Mouse (Mus musculus): Measurements from ENCODE around the gene Plac8.

DNA sequence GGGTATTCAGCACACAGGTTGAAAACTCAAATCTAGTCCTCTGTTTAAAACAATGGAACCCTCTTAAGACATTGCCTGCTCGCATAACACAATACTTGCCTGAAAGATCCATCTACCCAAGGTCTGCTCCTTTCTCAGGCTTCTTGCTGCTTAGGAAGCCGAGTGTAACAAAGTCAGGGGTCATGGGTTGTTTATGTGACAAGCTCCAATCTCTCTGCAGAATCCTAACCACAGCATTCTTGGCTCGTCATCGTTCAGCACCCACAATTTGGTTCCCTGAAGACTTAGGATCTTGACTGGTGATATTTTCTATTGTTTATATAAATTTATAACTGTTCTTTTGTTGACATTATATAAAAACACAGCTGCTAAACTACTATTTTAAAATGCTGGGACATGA is 32.0 kb upstream of the Plac8 start:
- TF ChIP-seq CTCF (IDR thresholded peaks at IDR 0.05; ENCODE audit: insufficient read depth, low read depth, low read length): no peak
- TF ChIP-seq POLR2A (IDR thresholded peaks at IDR 0.05; ENCODE audit: insufficient read depth, low read depth, low read length): no peak
